Mouse (Mus musculus) G1E (cell line): ENCODE results near the gene Adamts12. TPM values are rescaled to one million over a fixed set of nuclear protein-coding genes. Genes with fewer than 3 reads are reported as not detected.

Source experiments
- ATAC-seq: 2 replicates; pipeline ENCODE4 v1.8.0; 2016; ENCODE audit warnings: mild to moderate bottlenecking; ENCODE audit not compliant: insufficient number of reproducible peaks, poor library complexity, low FRiP score, severe bottlenecking; ENCODE audit errors: extremely low read depth
- DNase-seq: peaks from one replicate; pipeline ENCODE4 v3.0.0; 2012; ENCODE audit warnings: low spot score
- H3K27me3 ChIP-seq: 2 replicates; pipeline ENCODE4 v1.6.1; 2012; ENCODE audit warnings: mild to moderate bottlenecking, low read length, inconsistent platforms; ENCODE audit not compliant: insufficient read depth
- H3K36me3 ChIP-seq: replicated peaks from 2 replicates; pipeline ENCODE3; 2012; ENCODE audit warnings: mild to moderate bottlenecking, inconsistent platforms
- H3K4me1 ChIP-seq: 2 replicates; pipeline ENCODE4 v1.6.1; 2012; ENCODE audit warnings: low read depth, low read length, inconsistent platforms, mixed read lengths; ENCODE audit not compliant: insufficient read depth
- H3K4me3 ChIP-seq: 2 replicates; pipeline ENCODE4 v1.5.1; 2012; ENCODE audit warnings: low read depth, mild to moderate bottlenecking, inconsistent platforms, low read length, moderate library complexity, mixed read lengths
- H3K9me3 ChIP-seq: replicated peaks from 2 replicates; pipeline ENCODE4 v1.6.1; 2012; ENCODE audit warnings: inconsistent platforms
- CTCF ChIP-seq: IDR thresholded peaks from 2 replicates; pipeline ENCODE4 v1.5.1; 2012; ENCODE audit warnings: low read depth, low read length, inconsistent platforms, mixed read lengths
- GATA1 ChIP-seq: IDR thresholded peaks from 2 replicates; pipeline ENCODE4 v1.6.1; 2012; ENCODE audit warnings: borderline replicate concordance, low read length, inconsistent platforms, mixed read lengths
- GATA2 ChIP-seq: IDR thresholded peaks from 2 replicates; pipeline ENCODE4 v1.6.1; 2012; ENCODE audit warnings: low read depth, low read length, inconsistent platforms, borderline replicate concordance
- POLR2AphosphoS5 ChIP-seq: IDR thresholded peaks from 2 replicates; pipeline ENCODE4 v1.6.1; 2012; ENCODE audit warnings: low read depth, low read length, inconsistent platforms; ENCODE audit not compliant: insufficient replicate concordance
- TAL1 ChIP-seq: conservative IDR thresholded peaks from 2 replicates; pipeline ENCODE4 v1.6.1; 2012; ENCODE audit warnings: low read depth, low read length, inconsistent platforms, mixed read lengths
- polyA plus RNA-seq: library from polyadenylated mRNA; stranded (reverse); fragments of >175 nt; gene quantifications from 2 replicates; pipeline ENCODE4 v1.2.3, GENCODE M21; 2012
- total RNA-seq, 2 experiments: library from RNA; stranded (forward) in 1 of 2; stranded (reverse) in 1 of 2; fragments of 200-1000 nt in 1 of 2; fragments of >200 nt in 1 of 2; fragmentation: Nextera tagmentation in 1 of 2; gene quantifications; 2 replicates each; pipeline ENCODE4 v1.2.3; 2014 to 2017

The Adamts12 gene
- total and polyA plus RNA-seq, 3 experiments, result 0.16 TPM; not detected in 2

DNA sequence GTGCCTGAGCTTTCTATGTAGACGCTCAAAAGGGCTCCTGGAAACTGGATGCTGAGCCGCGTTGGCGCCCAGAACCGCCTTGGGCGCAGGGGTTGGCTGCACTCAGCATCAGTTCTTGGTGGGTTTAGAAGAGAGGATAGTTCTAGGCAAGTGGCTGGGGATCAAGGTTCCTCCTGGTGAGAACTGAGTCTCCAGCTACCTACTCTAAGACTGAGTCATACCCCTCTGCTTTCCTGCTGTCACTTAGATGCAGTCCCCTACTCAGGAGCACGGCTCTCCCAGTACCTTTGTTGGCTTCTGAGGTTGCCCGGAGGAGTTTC lies 27.3 kb upstream of the Adamts12 start:
- Histone ChIP-seq H3K27me3 (peaks cover 12% of the 10 kb centered on the region; the same call in 1 of the 2 replicates), H3K4me3 (no peak overlapping the region), H3K4me1 (peaks cover 4% of the 10 kb centered on the region; the same call in 1 of the 2 replicates), H3K36me3 (no peaks in the 10 kb centered on the region), H3K9me3 (no peaks in the 10 kb centered on the region)
- TF ChIP-seq POLR2AphosphoS5, result no peak
- TF ChIP-seq GATA1, result no peak
- TF ChIP-seq CTCF, result no peak
- no peak for TF ChIP-seq TAL1
- TF ChIP-seq GATA2, result no peak
- DNase-seq, result no peak
- ATAC-seq, result no peak

DNA sequence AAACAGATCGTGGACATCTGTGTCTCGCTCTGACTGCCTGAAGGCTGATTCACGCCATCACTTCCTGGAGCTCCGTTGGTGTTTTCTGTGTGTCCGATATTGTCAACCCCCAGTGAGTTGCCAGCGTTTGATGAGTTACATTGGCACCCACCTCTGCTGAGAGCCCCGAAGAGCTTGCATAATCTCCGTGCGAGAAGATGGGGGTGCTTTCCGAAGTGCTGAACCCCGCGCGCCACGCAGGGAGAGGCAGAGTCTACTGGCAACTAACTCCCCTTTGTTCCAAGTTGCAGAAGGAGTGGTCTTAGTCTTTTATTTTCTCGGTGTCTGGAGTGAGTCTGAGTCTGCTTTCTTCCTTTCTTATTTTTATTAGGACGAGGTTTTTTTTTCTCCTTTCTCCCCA lies 26.9 kb upstream of the Adamts12 start, which contains the start of gene Rxfp3:
Gene Rxfp3 (minus strand): TSS at position 281 of the 400 bp plus-strand sequence.
- Histone ChIP-seq H3K4me3 (no peak within 1 kb of the TSS), H3K36me3 (no peaks in the 10 kb centered on the region), H3K9me3 (no peaks in the 10 kb centered on the region), H3K27me3 (peaks cover 12% of the 10 kb centered on the region; the same call in 1 of the 2 replicates), H3K4me1 (peaks cover 4% of the 10 kb centered on the region; the same call in 1 of the 2 replicates)
- TF ChIP-seq GATA2 (no peak), GATA1 (no peak), POLR2AphosphoS5 (no peak), TAL1 (no peak), CTCF (no peak)
- ATAC-seq (no peak), DNase-seq (no peak)

DNA sequence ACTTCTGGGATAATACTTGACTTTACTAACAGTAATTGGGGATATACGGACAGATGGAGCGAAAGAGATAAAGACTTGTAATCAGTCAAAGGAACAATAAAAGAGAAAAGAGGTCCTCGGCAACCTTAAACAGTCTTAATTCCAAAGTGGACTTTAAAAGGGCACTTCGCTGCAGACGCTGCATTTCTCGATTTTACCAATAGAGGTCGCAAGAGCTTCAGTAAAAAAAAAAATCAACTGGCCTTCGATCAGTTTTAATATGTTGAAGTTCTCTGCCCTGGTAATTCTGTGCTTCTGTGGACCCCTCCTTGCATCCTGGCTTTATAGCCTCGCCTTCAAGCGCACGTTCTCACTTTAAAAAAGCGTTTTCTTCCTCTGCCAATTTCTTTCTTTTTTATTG lies 26.1 kb upstream of the Adamts12 start:
- no peak overlapping the region for H3K4me3 ChIP-seq
- TF ChIP-seq GATA2 (no peak), CTCF (peak; percentile 48; the same call in 1 of the 2 replicates)
- no peaks in the 10 kb centered on the region for H3K9me3 ChIP-seq
- DNase-seq (no peak), ATAC-seq (no peak)
- no peaks in the 10 kb centered on the region for H3K36me3 ChIP-seq
- peaks cover 12% of the 10 kb centered on the region; the same call in 1 of the 2 replicates for H3K27me3 ChIP-seq
- H3K4me1 ChIP-seq, result peaks cover 4% of the 10 kb centered on the region; the same call in 1 of the 2 replicates

DNA sequence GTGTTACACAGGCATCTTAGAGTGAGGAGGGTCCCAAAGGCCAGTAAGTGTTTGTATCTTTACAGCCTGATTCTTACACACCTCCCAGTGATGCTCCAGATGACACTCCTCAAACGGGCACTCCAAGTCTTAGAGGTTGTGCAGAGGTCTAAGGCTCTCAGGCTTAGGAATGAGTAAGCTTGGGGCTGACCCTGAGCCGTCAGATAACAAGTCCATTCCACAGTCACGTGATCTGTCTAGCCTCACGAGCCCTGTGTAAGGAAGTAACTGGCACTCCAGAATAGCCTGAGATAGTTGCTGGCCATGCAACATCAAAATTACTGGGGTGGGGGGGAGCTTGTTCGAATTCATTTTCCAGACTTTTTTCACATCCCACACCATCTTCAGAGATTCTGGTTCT lies 24.5 kb upstream of the Adamts12 start:
- H3K27me3 ChIP-seq, result peaks cover 12% of the 10 kb centered on the region; the same call in 1 of the 2 replicates
- no peaks in the 10 kb centered on the region for H3K36me3 ChIP-seq
- TF ChIP-seq POLR2AphosphoS5, result no peak
- no peak for TF ChIP-seq GATA1
- no peak for TF ChIP-seq TAL1
- no peak for TF ChIP-seq CTCF
- TF ChIP-seq GATA2, result no peak
- DNase-seq, result no peak
- no peaks in the 10 kb centered on the region for H3K9me3 ChIP-seq
- H3K4me1 ChIP-seq, result peaks cover 4% of the 10 kb centered on the region; the same call in 1 of the 2 replicates
- ATAC-seq, result no peak
- no peak overlapping the region for H3K4me3 ChIP-seq

DNA sequence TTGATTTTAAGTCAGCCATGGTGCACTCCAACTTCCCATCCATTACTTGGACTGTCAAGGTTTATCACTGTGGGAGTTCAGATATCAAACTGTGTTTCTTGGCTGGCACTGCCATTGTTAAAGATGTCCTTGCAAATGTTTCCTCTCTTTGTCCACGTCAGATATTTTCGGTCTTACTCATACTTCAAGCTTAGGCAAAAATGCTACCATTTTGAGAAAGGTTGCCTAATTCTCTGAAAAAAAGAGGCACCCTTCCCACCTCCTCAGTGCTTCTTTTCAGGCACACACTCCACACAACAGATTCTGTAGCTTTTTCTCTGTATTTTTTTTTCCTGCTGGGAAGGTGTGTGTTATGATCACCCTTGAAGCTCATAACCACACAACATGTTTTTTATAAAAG lies 23.4 kb upstream of the Adamts12 start:
- no peaks in the 10 kb centered on the region for H3K36me3 ChIP-seq
- no peaks in the 10 kb centered on the region for H3K9me3 ChIP-seq
- no peak for DNase-seq
- ATAC-seq, result no peak
- peaks cover 11% of the 10 kb centered on the region; the same call in 1 of the 2 replicates for H3K27me3 ChIP-seq
- TF ChIP-seq GATA1, result no peak
- no peak for TF ChIP-seq POLR2AphosphoS5
- no peak for TF ChIP-seq GATA2
- no peak for TF ChIP-seq TAL1
- no peak for TF ChIP-seq CTCF
- H3K4me3 ChIP-seq, result no peak overlapping the region
- H3K4me1 ChIP-seq, result peaks cover 4% of the 10 kb centered on the region; the same call in 1 of the 2 replicates

DNA sequence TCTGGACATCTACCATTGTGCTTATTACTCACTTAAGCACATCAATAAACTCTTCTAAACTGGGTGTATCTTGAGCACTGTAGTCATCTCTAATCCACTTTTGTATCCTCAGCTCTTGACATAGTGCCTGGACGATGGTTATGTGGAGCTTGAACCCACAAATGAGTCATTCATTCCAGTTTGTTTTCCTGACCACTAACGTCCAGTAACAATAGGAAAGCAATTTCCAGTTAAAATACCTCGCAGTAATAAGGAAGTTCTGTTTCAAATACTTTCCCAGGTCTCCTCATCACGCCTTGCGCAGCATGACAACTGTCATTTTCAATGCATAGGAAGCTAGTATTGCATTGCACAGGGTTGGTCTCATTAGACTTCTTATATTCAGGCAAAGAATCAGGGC lies 21.8 kb upstream of the Adamts12 start:
- no peaks in the 10 kb centered on the region for H3K9me3 ChIP-seq
- ATAC-seq (no peak), DNase-seq (no peak)
- no peaks in the 10 kb centered on the region for H3K27me3 ChIP-seq
- H3K36me3 ChIP-seq, result no peaks in the 10 kb centered on the region
- no peaks in the 10 kb centered on the region for H3K4me1 ChIP-seq
- no peak for TF ChIP-seq CTCF
- no peak for TF ChIP-seq GATA1
- TF ChIP-seq GATA2, result no peak
- no peak for TF ChIP-seq TAL1
- TF ChIP-seq POLR2AphosphoS5, result no peak
- no peak overlapping the region for H3K4me3 ChIP-seq
